Mouse (Mus musculus) layer of hippocampus, postnatal 14 days (tissue): ENCODE results near the gene Olfr906. TPM values are rescaled to one million over a fixed set of nuclear protein-coding genes. Genes with fewer than 3 reads are reported as not detected.

Experiments
- DNase-seq, 2 experiments: peaks; one replicate each; pipeline ENCODE4 v3.0.0; 2021 to 2022; ENCODE audit warnings: low spot score in 2 of 2, mixed read lengths in 1 of 2
- long read RNA-seq, 2 experiments: library from polyadenylated mRNA; stranded (forward); transcript quantifications; one replicate each; pipeline ENCODE4 v2.0.0; 2021
- total RNA-seq, 2 experiments: library from RNA; stranded (reverse); gene quantifications; 2 replicates each; pipeline ENCODE4 v1.2.3; 2021

Olfr906 gene
- total RNA-seq: not detected
- long read RNA-seq, experiment 1: 0 reads
- long read RNA-seq, experiment 2: 0 reads

- DNase-seq: no peak
Measured at GRCm38 (mm10) chr9:38486785-38487184, at the start of gene Olfr906. Gene Olfr906, plus strand, starts transcription at chr9:38487085.

- DNase-seq: no peak
Measured at GRCm38 (mm10) chr9:38447352-38447751, 39.5 kb upstream of the Olfr906 start, which contains the start of gene Olfr902. Gene Olfr902, plus strand, starts transcription at chr9:38447652.

GRCm38 (mm10) chr9:38462844-38463243 is 24.0 kb upstream of the Olfr906 start, which contains the start of gene Olfr904:
Gene Olfr904, plus strand, starts transcription at chr9:38463144.
- DNase-seq: no peak

GRCm38 (mm10) chr9:38470807-38471206 is 16.1 kb upstream of the Olfr906 start, which contains the start of gene Olfr905:
Gene Olfr905, plus strand, starts transcription at chr9:38471107.
- DNase-seq: no peak

- DNase-seq: no peak
Measured at GRCm38 (mm10) chr9:38495501-38495900, 8.6 kb downstream of the Olfr906 start, which contains the start of gene Olfr907. Gene Olfr907, plus strand, starts transcription at chr9:38495801.

GRCm38 (mm10) chr9:38512353-38512752 is 25.5 kb downstream of the Olfr906 start:
- DNase-seq: no peak

- no peak for DNase-seq
Measured at GRCm38 (mm10) chr9:38521280-38521679, 34.4 kb downstream of the Olfr906 start, which contains the start of gene Olfr911-ps1. Gene Olfr911-ps1, plus strand, starts transcription at chr9:38521580.

GRCm38 (mm10) chr9:38537549-38537948 is 50.7 kb downstream of the Olfr906 start, which contains the start of gene Olfr910:
Gene Olfr910, plus strand, starts transcription at chr9:38537849.
- DNase-seq: no peak

Other genes with a start within 250 kb of the Olfr906 start
- gene Olfr143, start 234.3 kb upstream of the Olfr906 start, total RNA-seq: not detected
- gene Olfr895, start 219.2 kb upstream of the Olfr906 start, total RNA-seq: not detected
- gene Olfr896-ps1, start 196.0 kb upstream of the Olfr906 start, total RNA-seq: not detected
- gene Olfr25, start 158.0 kb upstream of the Olfr906 start, total RNA-seq: not detected
- gene Olfr898, start 138.7 kb upstream of the Olfr906 start, total RNA-seq: not detected
- not detected for gene Olfr250, start 120.2 kb upstream of the Olfr906 start, total RNA-seq
- gene Olfr251, start 110.0 kb upstream of the Olfr906 start, total RNA-seq: not detected
- gene Olfr147, start 85.4 kb upstream of the Olfr906 start, total RNA-seq: not detected
- gene Olfr901, start 57.6 kb upstream of the Olfr906 start, total RNA-seq: not detected
- gene Olfr902, start 39.4 kb upstream of the Olfr906 start, total RNA-seq: not detected
- not detected for gene Olfr904, start 23.9 kb upstream of the Olfr906 start, total RNA-seq
- not detected for gene Olfr905, start 16.0 kb upstream of the Olfr906 start, total RNA-seq
- gene Olfr907, start 8.7 kb downstream of the Olfr906 start, total RNA-seq: not detected
- gene Olfr911-ps1, start 34.5 kb downstream of the Olfr906 start, total RNA-seq: not detected
- not detected for gene Olfr910, start 50.8 kb downstream of the Olfr906 start, total RNA-seq
- not detected for gene Olfr912, start 93.1 kb downstream of the Olfr906 start, total RNA-seq
- gene Olfr913, start 105.7 kb downstream of the Olfr906 start, total RNA-seq: not detected
- not detected for gene Olfr914, start 118.0 kb downstream of the Olfr906 start, total RNA-seq
- not detected for gene Olfr916, start 172.8 kb downstream of the Olfr906 start, total RNA-seq
- not detected for gene Olfr917, start 178.8 kb downstream of the Olfr906 start, total RNA-seq
- gene Olfr918, start 187.5 kb downstream of the Olfr906 start, total RNA-seq: not detected
- gene Olfr919, start 216.6 kb downstream of the Olfr906 start, total RNA-seq: not detected
- gene Vwa5a, start 231.2 kb downstream of the Olfr906 start, total RNA-seq: 1 to 10 TPM; 7.8 to 9.8 TPM